Mouse (Mus musculus) myocyte (in vitro differentiated cells): Measurements from ENCODE around the gene Hid1. TPM values are rescaled to one million over a fixed set of nuclear protein-coding genes. Genes with fewer than 3 reads are reported as not detected.
A peak's percentile ranks its signal among the peaks of the same experiment; 100 is the strongest.

Source experiments
- H3K27me3 ChIP-seq: one replicate; pipeline ENCODE4 v1.6.1; 2011; ENCODE audit not compliant: control insufficient read depth, insufficient read depth, insufficient read length
- H3K36me3 ChIP-seq: one replicate; pipeline ENCODE4 v1.6.1; 2011; ENCODE audit not compliant: control insufficient read depth, insufficient read depth
- H3K4me2 ChIP-seq: one replicate; pipeline ENCODE4 v1.6.1; 2011; ENCODE audit warnings: low read depth, control low read depth
- H3K4me3 ChIP-seq: one replicate; pipeline ENCODE4 v1.5.1; 2011; ENCODE audit warnings: mild to moderate bottlenecking, control low read depth, moderate library complexity
- H3K79me2 ChIP-seq: one replicate; pipeline ENCODE4 v1.6.1; 2011; ENCODE audit not compliant: control insufficient read depth, insufficient read depth
- H3ac ChIP-seq: one replicate; pipeline ENCODE4 v1.6.1; 2011; ENCODE audit not compliant: control insufficient read depth, insufficient read length
- CEBPB ChIP-seq: IDR thresholded peaks from 2 replicates; pipeline ENCODE4 v1.6.1; 2011; ENCODE audit warnings: mild to moderate bottlenecking, moderate library complexity; ENCODE audit not compliant: poor library complexity, insufficient read depth, severe bottlenecking
- E2F4 ChIP-seq: IDR thresholded peaks from one replicate; pipeline ENCODE4 v1.6.1; 2011; ENCODE audit warnings: mild to moderate bottlenecking, control low read depth, moderate library complexity; ENCODE audit not compliant: insufficient read depth
- MAX ChIP-seq: IDR thresholded peaks from one replicate; pipeline ENCODE4 v1.6.1; 2011; ENCODE audit warnings: low read depth, mild to moderate bottlenecking, control low read depth
- MYOD1 ChIP-seq, 3 experiments: IDR thresholded peaks; one replicate each; pipeline ENCODE4 v1.6.1; 2011; ENCODE audit warnings: control low read depth in 2 of 3, low read depth in 2 of 3, mild to moderate bottlenecking in 2 of 3, moderate library complexity in 1 of 3; ENCODE audit not compliant: insufficient read length in 2 of 3, control insufficient read depth in 1 of 3
- MYOG ChIP-seq, 3 experiments: IDR thresholded peaks; one replicate each; pipeline ENCODE4 v1.6.1; 2011; ENCODE audit warnings: control low read depth in 2 of 3, low read depth in 2 of 3, mild to moderate bottlenecking in 2 of 3; ENCODE audit not compliant: insufficient read length in 2 of 3, control insufficient read depth in 1 of 3, insufficient read depth in 1 of 3
- POLR2A ChIP-seq: IDR thresholded peaks from one replicate; pipeline ENCODE4 v1.6.1; 2011; ENCODE audit warnings: low read depth, mild to moderate bottlenecking, control low read depth, moderate library complexity; ENCODE audit not compliant: insufficient read length
- POLR2AphosphoS2 ChIP-seq: IDR thresholded peaks from one replicate; pipeline ENCODE4 v1.6.1; 2011; ENCODE audit warnings: low read depth, control low read depth; ENCODE audit not compliant: insufficient read length
- REST ChIP-seq: IDR thresholded peaks from one replicate; pipeline ENCODE4 v1.6.1; 2011; ENCODE audit warnings: mild to moderate bottlenecking, control low read depth, moderate library complexity; ENCODE audit not compliant: insufficient read depth, insufficient read length
- SRF ChIP-seq: IDR thresholded peaks from one replicate; pipeline ENCODE4 v1.6.1; 2011; ENCODE audit warnings: low read depth; ENCODE audit not compliant: control insufficient read depth, insufficient read length
- TCF12 ChIP-seq: IDR thresholded peaks from one replicate; pipeline ENCODE4 v1.6.1; 2011; ENCODE audit warnings: mild to moderate bottlenecking, control low read depth; ENCODE audit not compliant: poor library complexity, insufficient read depth, severe bottlenecking
- TCF3 ChIP-seq: IDR thresholded peaks from one replicate; pipeline ENCODE4 v1.6.1; 2011; ENCODE audit warnings: low read depth, control low read depth; ENCODE audit not compliant: insufficient read length
- USF1 ChIP-seq: IDR thresholded peaks from one replicate; pipeline ENCODE4 v1.6.1; 2011; ENCODE audit warnings: low read depth, mild to moderate bottlenecking, control low read depth, moderate library complexity
- polyA plus RNA-seq: library from polyadenylated mRNA; unstranded; fragments of >200 nt; fragmentation: generic; extraction: Trizol; gene quantifications from one replicate; pipeline ENCODE4 v1.2.1, GENCODE M21; 2012; ENCODE audit warnings: missing spikeins

Gene Hid1
- polyA plus RNA-seq, 1 experiment, result 63.1 TPM

DNA sequence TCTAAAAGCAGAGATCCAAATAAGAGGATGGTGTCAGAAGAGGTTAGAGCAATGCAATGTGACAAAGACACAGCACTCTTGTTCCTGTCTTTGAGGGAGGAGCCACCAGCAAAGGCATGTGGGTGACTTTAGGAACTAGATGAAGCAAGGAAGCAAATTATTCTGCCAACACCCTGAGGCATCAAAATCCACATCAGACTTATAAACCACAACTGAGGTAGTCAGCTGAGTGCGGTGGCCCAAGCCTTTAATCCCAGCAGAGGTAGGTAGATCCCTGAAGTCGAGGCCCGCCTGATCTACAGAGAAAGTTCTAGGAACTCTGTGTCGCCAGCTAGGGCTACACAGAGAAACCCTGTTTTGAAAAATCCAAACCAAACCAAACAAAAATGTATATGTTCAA lies 9.7 kb upstream of the Hid1 start:
- H3K4me3 ChIP-seq, result peak overlapping the region; percentile 14
- no peak overlapping the region for H3ac ChIP-seq
- no peaks in the 10 kb centered on the region for H3K27me3 ChIP-seq
- peaks cover 1% of the 10 kb centered on the region for H3K79me2 ChIP-seq
- no peaks in the 10 kb centered on the region for H3K36me3 ChIP-seq
- TF ChIP-seq USF1 (no peak), CEBPB (0 out of 2 replicates have a peak, but pooled peaks have one; percentile 5)
- H3K4me2 ChIP-seq, result peak overlapping the region; percentile 77

DNA sequence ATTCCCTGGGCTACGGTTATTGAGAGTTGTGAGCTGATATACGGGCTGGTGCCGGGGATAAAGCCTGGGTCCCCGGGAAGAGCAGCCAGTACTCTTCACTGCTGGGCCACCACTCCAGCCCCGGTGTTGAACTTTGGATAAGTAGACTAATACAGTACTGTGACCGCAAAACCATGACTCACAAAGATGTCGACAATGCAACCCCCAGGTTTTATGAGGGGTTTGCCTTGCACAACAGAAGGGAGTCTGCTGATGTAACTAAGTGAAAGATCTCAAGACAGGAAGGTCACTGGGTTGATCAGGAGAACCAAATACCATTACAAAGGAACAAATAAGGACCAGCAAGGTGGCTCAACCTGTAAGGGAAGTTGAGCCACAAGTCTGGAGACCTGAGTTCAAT lies 9.2 kb upstream of the Hid1 start:
- no peaks in the 10 kb centered on the region for H3K36me3 ChIP-seq
- TF ChIP-seq SRF (no peak), CEBPB (peak; percentile 100)
- no peaks in the 10 kb centered on the region for H3K27me3 ChIP-seq
- H3K4me3 ChIP-seq, result peak overlapping the region; percentile 14
- H3K4me2 ChIP-seq, result peak overlapping the region; percentile 77
- H3ac ChIP-seq, result no peak overlapping the region
- no peaks in the 10 kb centered on the region for H3K79me2 ChIP-seq

DNA sequence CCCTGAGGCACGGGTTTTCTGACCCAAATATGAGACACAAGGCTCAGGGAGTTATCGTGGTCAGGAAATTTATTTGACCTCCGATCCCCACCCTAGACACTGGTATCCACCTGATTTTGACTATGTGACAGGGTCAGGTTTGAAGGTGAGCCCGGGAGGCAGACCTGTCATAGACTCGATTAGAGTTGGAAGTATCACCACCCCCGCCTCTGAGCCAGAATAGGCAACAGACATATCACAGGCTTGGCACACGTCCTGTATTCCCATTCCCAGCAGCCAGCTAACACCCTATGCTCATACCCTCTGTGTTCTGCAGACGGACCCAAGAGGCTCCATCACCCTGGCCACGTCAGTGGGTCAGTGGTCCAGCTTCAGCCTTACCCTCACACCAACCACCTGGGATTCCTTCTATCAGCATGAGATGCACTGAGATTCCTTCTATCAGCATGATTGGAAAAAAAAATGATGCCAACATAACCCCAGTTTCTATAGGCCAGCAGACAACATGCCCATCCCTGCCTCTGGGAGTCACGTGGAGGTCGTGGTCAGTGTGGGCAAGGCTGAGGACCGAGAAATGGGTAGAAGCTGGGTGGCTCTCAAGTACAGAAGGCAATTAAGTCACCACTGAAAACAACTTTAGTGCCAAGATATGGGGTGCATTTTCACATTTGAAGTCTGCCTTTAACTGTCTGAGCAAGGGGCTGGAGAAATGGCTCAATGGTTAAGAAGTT lies 7.3 kb upstream of the Hid1 start:
- Histone ChIP-seq H3K4me2 (peak overlapping the region; percentile 77), H3K4me3 (peak overlapping the region; percentile 14), H3K79me2 (no peaks in the 10 kb centered on the region), H3ac (no peak overlapping the region), H3K27me3 (no peaks in the 10 kb centered on the region), H3K36me3 (no peaks in the 10 kb centered on the region)
- TF ChIP-seq POLR2AphosphoS2 (no peak), REST (no peak), POLR2A (peak; percentile 55), USF1 (peak; percentile 96)

DNA sequence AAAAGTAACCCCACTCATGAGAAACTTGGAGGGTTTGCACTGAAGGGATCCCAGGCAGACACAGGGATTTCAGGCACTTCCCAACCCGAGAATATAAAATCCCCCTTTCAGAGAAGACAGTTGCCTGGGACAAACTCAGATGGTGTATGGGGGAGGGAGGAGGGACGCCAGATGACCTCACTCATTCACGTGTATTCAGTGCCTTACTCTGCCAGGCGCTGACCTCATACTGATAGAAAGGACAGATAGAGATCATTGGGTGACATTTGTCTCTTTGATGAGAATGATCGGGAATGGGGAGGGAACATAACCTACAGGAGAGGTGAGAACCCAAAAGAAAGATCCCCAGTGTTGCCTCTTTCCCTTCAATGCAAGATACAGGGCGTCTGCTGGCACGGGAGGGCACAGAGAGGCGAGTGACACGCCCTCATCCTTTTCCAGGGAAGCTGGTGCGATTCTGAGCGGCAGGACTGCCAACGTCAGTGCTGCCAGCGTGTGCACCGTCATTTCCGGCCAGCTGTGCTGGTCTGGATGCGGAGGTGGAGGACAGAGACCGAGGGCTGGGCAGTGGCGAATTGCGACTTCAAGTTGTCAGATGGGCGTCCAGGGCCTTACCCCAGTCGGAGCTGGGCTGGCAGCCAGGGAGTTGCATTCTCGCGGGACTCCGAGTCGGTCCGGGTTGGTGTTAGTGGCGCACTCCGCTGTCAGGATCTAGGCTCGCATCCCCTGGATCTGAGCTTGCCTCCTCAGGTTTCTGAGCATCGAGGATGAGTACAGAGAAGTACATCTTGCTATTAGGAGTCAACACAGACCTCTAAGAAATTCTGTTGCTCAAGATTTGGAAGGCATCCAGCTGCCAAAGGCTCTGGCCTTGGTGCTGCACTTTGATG lies 6.5 kb upstream of the Hid1 start:
- TF ChIP-seq MYOG (IDR thresholded peaks at IDR 0.05; ENCODE audit: control insufficient read depth in 1 of 3, insufficient read depth in 1 of 3, insufficient read length in 2 of 3, low read depth in 2 of 3) (peak in 2 of 3 experiments; percentile 86 to 95), REST (peak; percentile 55), SRF (no peak), MYOD1 (IDR thresholded peaks at IDR 0.05; ENCODE audit: control insufficient read depth in 1 of 3, insufficient read length in 2 of 3, low read depth in 2 of 3) (peak in 2 of 3 experiments; percentile 87 to 98), MAX (no peak), CEBPB (no peak; the same call in 1 of the 2 replicates), TCF3 (peak; percentile 80), TCF12 (no peak), POLR2AphosphoS2 (peak; percentile 85), USF1 (no peak), E2F4 (no peak), POLR2A (peak; percentile 91)
- Histone ChIP-seq H3K4me2 (peak overlapping the region; percentile 77), H3K27me3 (no peaks in the 10 kb centered on the region), H3K79me2 (no peaks in the 10 kb centered on the region), H3ac (no peak overlapping the region), H3K36me3 (no peaks in the 10 kb centered on the region), H3K4me3 (peak overlapping the region; percentile 14)

DNA sequence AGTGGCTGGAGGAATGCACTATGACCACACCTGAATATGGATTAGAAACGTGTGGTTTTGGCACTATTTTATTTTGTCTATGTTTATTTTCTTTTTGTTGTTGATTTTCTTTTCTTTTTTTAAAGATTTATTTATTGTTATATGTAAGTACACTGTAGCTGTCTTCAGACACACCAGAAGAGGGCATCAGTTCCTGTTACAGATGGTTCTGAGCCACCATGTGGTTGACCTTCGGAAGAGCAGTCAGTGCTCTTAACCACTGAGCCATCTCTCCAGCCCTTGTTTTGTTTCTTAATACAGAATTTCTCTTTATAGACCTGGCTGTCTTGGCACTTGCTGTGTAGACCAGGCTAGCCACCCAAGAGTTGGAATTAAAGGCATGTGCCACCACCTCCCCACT lies 5.2 kb upstream of the Hid1 start:
- no peak for TF ChIP-seq POLR2AphosphoS2
- no peaks in the 10 kb centered on the region for H3K79me2 ChIP-seq
- no peak overlapping the region for H3K4me2 ChIP-seq
- H3ac ChIP-seq, result no peak overlapping the region
- H3K36me3 ChIP-seq, result no peaks in the 10 kb centered on the region
- H3K27me3 ChIP-seq, result no peaks in the 10 kb centered on the region
- no peak overlapping the region for H3K4me3 ChIP-seq
